Mouse (Mus musculus) adrenal gland, adult 8-10 months (tissue): Measurements from ENCODE around the gene Nhs. TPM values are rescaled to one million over a fixed set of nuclear protein-coding genes. Genes with fewer than 3 reads are reported as not detected.

Experiments used
- DNase-seq: peaks from one replicate; pipeline ENCODE4 v3.0.0; 2022
- total RNA-seq, 4 experiments: library from RNA; stranded (reverse); gene quantifications; 2 replicates each; pipeline ENCODE4 v1.2.4; 2022

Gene Nhs
- 1 to 10 TPM; 1.1 to 1.7 (median 1.5) TPM for total RNA-seq

GRCm38 (mm10) chrX:162159637-162160611 is at the start of gene Nhs:
Gene Nhs, minus strand, starts transcription at chrX:162159730.
- peak; percentile 47 for DNase-seq

GRCm38 (mm10) chrX:162206350-162206884 is 46.9 kb upstream of the Nhs start:
- no peak for DNase-seq

GRCm38 (mm10) chrX:162158743-162159636 is 540 bp downstream of the Nhs start:
- peak; percentile 10 for DNase-seq

GRCm38 (mm10) chrX:162158142-162158541 is 1.4 kb downstream of the Nhs start:
- DNase-seq, result peak; percentile 1

GRCm38 (mm10) chrX:162137807-162138206 is 21.7 kb downstream of the Nhs start:
- no peak for DNase-seq

GRCm38 (mm10) chrX:162113257-162113656 is 46.3 kb downstream of the Nhs start:
- no peak for DNase-seq

- DNase-seq, result no peak
Measured at GRCm38 (mm10) chrX:162102802-162103434, 56.6 kb downstream of the Nhs start.

- no peak for DNase-seq
Measured at GRCm38 (mm10) chrX:162098364-162098763, 61.2 kb downstream of the Nhs start.

- peak; percentile 31 for DNase-seq
Measured at GRCm38 (mm10) chrX:162087291-162087690, 72.2 kb downstream of the Nhs start.

- no peak for DNase-seq
Measured at GRCm38 (mm10) chrX:162085897-162086200, 73.7 kb downstream of the Nhs start.

- no peak for DNase-seq
Measured at GRCm38 (mm10) chrX:162085062-162085896, 74.3 kb downstream of the Nhs start.

GRCm38 (mm10) chrX:162063164-162063563 is 96.4 kb downstream of the Nhs start:
- DNase-seq, result no peak

GRCm38 (mm10) chrX:162055635-162056034 is 103.9 kb downstream of the Nhs start:
- DNase-seq, result no peak

- DNase-seq, result no peak
Measured at GRCm38 (mm10) chrX:162053566-162053965, 106.0 kb downstream of the Nhs start.

GRCm38 (mm10) chrX:162052534-162052933 is 107.0 kb downstream of the Nhs start:
- DNase-seq, result no peak

- DNase-seq, result no peak
Measured at GRCm38 (mm10) chrX:162049616-162050015, 109.9 kb downstream of the Nhs start.

- DNase-seq, result no peak
Measured at GRCm38 (mm10) chrX:162045527-162045926, 114.0 kb downstream of the Nhs start.

GRCm38 (mm10) chrX:162044109-162044508 is 115.4 kb downstream of the Nhs start:
- DNase-seq, result no peak

GRCm38 (mm10) chrX:162025210-162025953 is 134.1 kb downstream of the Nhs start:
- DNase-seq, result peak; percentile 20

- no peak for DNase-seq
Measured at GRCm38 (mm10) chrX:162021724-162022123, 137.8 kb downstream of the Nhs start.
